Mouse (Mus musculus) midbrain, postnatal 0 days (tissue): ENCODE data around the gene Pagr1b. TPM values are rescaled to one million over a fixed set of nuclear protein-coding genes. Genes with fewer than 3 reads are reported as not detected.
A peak's percentile ranks its signal among the peaks of the same experiment; 100 is the strongest.

Experiments used
- ATAC-seq: fragments of 200-750 bp; cut with Nextera tagmentation; 2 replicates; pipeline ENCODE4 v1.8.0; 2017; ENCODE audit warnings: moderate number of reproducible peaks, mild to moderate bottlenecking, moderate TSS enrichment, moderate library complexity; ENCODE audit not compliant: low FRiP score
- DNase-seq: peaks from one replicate; pipeline ENCODE4 v3.0.0-alpha.2; 2015; ENCODE audit warnings: low spot score
- H3K27ac ChIP-seq: fragments of 300-500 bp; sonication (generic); 2 replicates; pipeline ENCODE4 v1.5.1; 2014; ENCODE audit warnings: low read depth, mild to moderate bottlenecking, low read length, mixed read lengths
- H3K27me3 ChIP-seq: fragments of 300-500 bp; sonication (generic); 2 replicates; pipeline ENCODE4 v1.6.1; 2014; ENCODE audit warnings: low read length, control low read depth, mixed read lengths; ENCODE audit not compliant: insufficient read depth
- H3K36me3 ChIP-seq: fragments of 300-500 bp; sonication (generic); 2 replicates; pipeline ENCODE4 v1.6.1; 2014; ENCODE audit warnings: low read length, control low read depth, mixed read lengths; ENCODE audit not compliant: insufficient read depth
- H3K4me1 ChIP-seq: fragments of 300-500 bp; sonication (generic); 2 replicates; pipeline ENCODE4 v1.6.1; 2014; ENCODE audit warnings: mild to moderate bottlenecking, control low read depth, antibody characterized with exemption, low read length, mixed read lengths; ENCODE audit not compliant: insufficient read depth
- H3K4me2 ChIP-seq: fragments of 300-500 bp; sonication (generic); 2 replicates; pipeline ENCODE4 v1.6.1; 2014; ENCODE audit warnings: low read depth, mild to moderate bottlenecking, low read length, mixed read lengths; ENCODE audit not compliant: poor library complexity, severe bottlenecking
- H3K4me3 ChIP-seq: fragments of 300-500 bp; sonication (generic); 2 replicates; pipeline ENCODE4 v1.5.1; 2014; ENCODE audit warnings: low read depth, mild to moderate bottlenecking, low read length, moderate library complexity
- H3K9ac ChIP-seq: fragments of 300-500 bp; sonication (generic); replicated peaks from 2 replicates; pipeline ENCODE4 v1.6.1; 2014; ENCODE audit warnings: mild to moderate bottlenecking, low read length, moderate library complexity, mixed read lengths; ENCODE audit not compliant: poor library complexity, severe bottlenecking
- H3K9me3 ChIP-seq: fragments of 300-500 bp; sonication (generic); 2 replicates; pipeline ENCODE4 v1.6.1; 2016; ENCODE audit warnings: low read length, control low read depth
- CTCF ChIP-seq: IDR thresholded peaks from 2 replicates; pipeline ENCODE4 v1.5.1; 2016; ENCODE audit warnings: antibody characterized with exemption, mild to moderate bottlenecking
- WGBS: fragments of 180-500 bp; shearing (Covaris S2); extraction: QIAGEN DNeasy Blood & Tissue Kit; methylation state at CpG from one replicate; pipeline ENCODE4 v1.1.7; 2014; 5-methylcytosine and 5-hydroxymethylcytosine counted together
- polyA plus RNA-seq: library from polyadenylated mRNA; unstranded; fragments of >200 nt; fragmentation: Nextera tagmentation; extraction: Ambion mirVana; gene quantifications from 2 replicates; pipeline ENCODE4 v1.2.1, GENCODE M21; 2015
- total RNA-seq: library from RNA; depleted of rRNA; stranded (reverse); fragments of >200 nt; gene quantifications from 2 replicates; pipeline ENCODE4 v1.2.3, GENCODE M21; 2014

The Pagr1b gene
- total and polyA plus RNA-seq, 2 experiments from 2014 or later: 2.4 TPM; not detected in 1

DNA sequence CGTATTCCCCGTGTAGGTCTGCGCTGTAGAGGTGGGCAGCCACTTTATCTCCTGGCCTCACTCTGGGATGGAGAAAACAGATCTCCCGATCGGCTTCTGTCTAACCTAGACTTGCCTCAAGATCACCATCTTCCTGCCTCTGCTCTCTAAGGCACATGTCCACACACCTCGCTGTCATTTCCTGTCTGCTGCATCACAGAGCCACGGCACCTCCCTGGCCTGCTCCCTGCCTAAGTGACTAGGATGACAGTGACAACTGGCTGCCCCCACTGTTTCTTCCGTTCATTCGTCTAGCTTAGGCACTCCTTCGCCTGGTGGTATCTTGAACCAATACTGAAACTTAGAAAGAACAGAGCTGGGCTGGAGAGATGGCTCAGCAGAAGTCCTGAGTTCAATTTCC, 16.7 kb downstream of the Pagr1b start:
- Histone ChIP-seq H3K36me3 (no peaks in the 10 kb centered on the region), H3K27ac (no peak overlapping the region), H3K27me3 (no peaks in the 10 kb centered on the region), H3K4me2 (no peak overlapping the region), H3K4me1 (no peaks in the 10 kb centered on the region), H3K9me3 (no peaks in the 10 kb centered on the region), H3K9ac (no peak overlapping the region), H3K4me3 (no peak overlapping the region)
- no peak for DNase-seq
- no peak for ATAC-seq
- TF ChIP-seq CTCF: no peak
- 86% methylated on average over 10 of the region's 10 CpGs for WGBS

DNA sequence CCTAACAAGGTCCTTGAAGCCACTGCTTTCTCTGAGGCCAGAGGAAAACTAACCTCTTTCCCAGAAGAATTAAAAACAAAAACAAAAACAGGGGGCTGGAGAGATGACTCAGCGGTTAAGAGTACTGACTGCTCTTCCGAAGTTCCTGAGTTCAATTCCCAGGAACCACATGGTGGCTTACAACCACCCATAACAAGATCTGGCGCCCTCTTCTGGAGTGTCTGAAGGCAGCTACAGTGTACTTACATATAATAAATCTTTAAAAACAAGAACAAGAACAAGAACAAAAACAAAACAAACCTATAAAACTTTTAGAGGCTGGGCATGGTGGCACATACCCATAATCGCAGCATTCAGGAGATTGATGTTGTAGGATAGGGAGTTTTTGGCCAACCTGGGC, 19.8 kb downstream of the Pagr1b start:
- no peak for ATAC-seq
- Histone ChIP-seq H3K36me3 (no peaks in the 10 kb centered on the region), H3K4me1 (no peaks in the 10 kb centered on the region), H3K27ac (no peak overlapping the region), H3K4me2 (no peak overlapping the region), H3K9ac (no peak overlapping the region), H3K27me3 (no peaks in the 10 kb centered on the region), H3K4me3 (no peak overlapping the region), H3K9me3 (no peaks in the 10 kb centered on the region)
- no peak for DNase-seq
- 77% methylated on average over 4 of the region's 4 CpGs for WGBS
- TF ChIP-seq CTCF: no peak

DNA sequence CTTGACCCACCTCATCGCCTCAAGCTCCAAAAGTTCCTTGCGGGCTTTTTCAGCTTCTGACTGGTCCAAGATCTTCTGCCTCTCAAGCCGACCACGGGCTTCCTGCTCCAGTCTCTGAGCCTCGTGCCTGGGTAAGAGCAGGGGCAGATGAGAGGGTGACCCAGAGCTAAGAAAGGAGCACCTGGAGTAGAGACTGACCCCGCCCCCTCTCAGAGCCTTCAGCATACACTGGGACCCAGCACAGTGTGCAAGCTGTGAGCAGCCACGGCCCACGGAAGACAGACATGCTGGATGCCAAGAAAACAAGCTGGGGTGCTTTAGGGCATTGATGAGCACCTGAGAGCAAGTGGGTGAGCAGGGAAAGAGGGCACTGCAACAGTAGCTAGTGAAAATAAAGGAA, 27.5 kb downstream of the Pagr1b start:
- no peaks in the 10 kb centered on the region for H3K27me3 ChIP-seq
- no peak overlapping the region for H3K4me2 ChIP-seq
- no peak overlapping the region for H3K9ac ChIP-seq
- DNase-seq (no peak), ATAC-seq (no peak)
- no peaks in the 10 kb centered on the region for H3K36me3 ChIP-seq
- no peaks in the 10 kb centered on the region for H3K9me3 ChIP-seq
- no peaks in the 10 kb centered on the region for H3K4me1 ChIP-seq
- no peak for TF ChIP-seq CTCF
- H3K4me3 ChIP-seq: no peak overlapping the region
- no peak overlapping the region for H3K27ac ChIP-seq
- 76% methylated on average over 8 of the region's 8 CpGs for WGBS

DNA sequence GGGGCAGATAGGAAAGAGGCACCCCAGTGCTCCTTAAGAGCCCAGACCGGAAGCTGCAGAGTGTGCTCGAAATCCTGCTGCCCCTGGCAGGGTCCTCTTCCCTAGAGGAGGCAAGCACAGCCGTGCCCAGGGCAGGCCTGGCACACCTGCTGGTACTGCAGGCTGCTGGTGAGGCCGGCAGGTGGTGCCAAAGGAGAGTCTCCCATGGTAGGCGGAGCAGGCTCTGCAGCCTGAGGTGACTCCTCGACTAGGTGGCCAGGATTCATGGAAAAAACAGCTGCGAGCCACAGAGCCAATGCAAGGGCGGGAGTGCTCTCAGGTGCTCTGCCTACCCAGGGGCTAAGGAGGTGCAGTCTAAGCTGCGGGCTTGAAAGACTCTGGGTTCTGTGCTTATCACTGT, 30.0 kb downstream of the Pagr1b start:
- Histone ChIP-seq H3K27me3 (no peaks in the 10 kb centered on the region), H3K4me3 (no peak overlapping the region), H3K9ac (no peak overlapping the region), H3K36me3 (0 out of 2 replicates have a peak, but pooled peaks cover 5% of the 10 kb centered on the region), H3K4me2 (no peak overlapping the region), H3K9me3 (no peaks in the 10 kb centered on the region), H3K27ac (no peak overlapping the region), H3K4me1 (no peaks in the 10 kb centered on the region)
- peak; percentile 68 for TF ChIP-seq CTCF
- DNase-seq (peak; percentile 40), ATAC-seq (no peak)
- 45% methylated on average over 9 of the region's 9 CpGs for WGBS

DNA sequence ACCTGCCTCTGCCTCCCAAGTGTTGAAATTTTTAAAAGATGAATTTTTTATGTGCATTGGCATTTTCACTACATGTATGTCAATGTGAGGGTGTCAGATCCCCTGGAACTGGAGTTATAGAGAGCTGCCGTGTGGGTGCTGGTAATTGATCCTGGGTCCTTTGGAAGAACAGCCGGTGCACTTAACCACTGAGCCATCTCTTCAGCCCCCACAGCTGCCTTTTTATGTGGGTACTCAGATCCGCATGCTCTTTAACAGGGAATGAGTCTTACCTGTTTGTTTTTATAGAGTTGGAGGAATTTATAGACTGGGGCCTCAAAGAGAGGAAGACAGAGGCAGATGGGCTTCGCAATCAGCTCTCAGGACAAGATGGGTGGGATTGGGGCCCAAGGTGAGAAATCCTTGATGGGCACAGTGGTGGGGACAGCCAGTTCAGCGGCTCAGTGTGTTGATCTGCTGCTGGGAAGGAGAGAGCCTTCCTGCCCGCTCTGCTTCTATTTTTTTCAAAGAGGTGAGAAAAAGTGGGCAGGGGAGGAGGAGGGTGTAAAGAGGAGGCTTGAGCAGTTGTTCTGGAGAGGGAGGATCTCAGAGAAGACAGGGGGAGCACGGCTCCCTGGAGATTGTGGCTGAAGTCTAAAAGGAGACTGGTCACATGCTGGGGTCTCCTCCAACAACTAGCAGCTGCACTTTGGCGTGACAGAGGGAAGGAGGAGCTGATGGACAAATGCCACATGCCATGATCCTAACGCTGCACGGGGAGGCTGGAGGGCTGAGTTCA, 31.4 kb downstream of the Pagr1b start:
- Histone ChIP-seq H3K36me3 (peaks cover 13% of the 10 kb centered on the region), H3K4me3 (no peak overlapping the region), H3K4me1 (no peaks in the 10 kb centered on the region), H3K27ac (no peak overlapping the region), H3K4me2 (no peak overlapping the region), H3K27me3 (no peaks in the 10 kb centered on the region), H3K9me3 (no peaks in the 10 kb centered on the region), H3K9ac (no peak overlapping the region)
- WGBS: 60% methylated on average over 10 of the region's 10 CpGs
- no peak for DNase-seq
- no peak for TF ChIP-seq CTCF
- ATAC-seq: no peak

DNA sequence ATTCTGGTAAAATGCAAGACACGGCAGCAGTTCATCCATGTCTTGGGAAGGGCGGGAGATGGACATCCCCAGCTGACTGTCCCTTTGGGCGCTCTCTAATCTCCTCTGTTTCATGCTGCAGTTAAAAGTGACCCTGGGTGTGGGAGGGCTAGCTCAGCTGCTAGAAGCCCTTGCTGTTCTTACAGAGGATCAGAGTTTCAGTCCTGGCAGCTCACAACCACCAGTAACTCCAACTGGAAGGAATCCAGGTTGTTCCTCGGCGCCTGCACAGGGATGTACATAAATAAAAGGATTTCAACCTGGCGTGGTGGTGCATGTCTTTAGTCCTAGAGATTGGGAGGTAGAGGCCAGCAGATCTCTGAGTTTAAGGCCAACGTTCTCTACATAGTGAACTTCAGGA, 33.2 kb downstream of the Pagr1b start:
- 80% methylated on average over 7 of the region's 7 CpGs for WGBS
- Histone ChIP-seq H3K9ac (no peak overlapping the region), H3K4me2 (no peak overlapping the region), H3K4me3 (no peak overlapping the region), H3K36me3 (peaks cover 28% of the 10 kb centered on the region), H3K27ac (no peak overlapping the region), H3K27me3 (no peaks in the 10 kb centered on the region), H3K9me3 (no peaks in the 10 kb centered on the region), H3K4me1 (no peaks in the 10 kb centered on the region)
- no peak for ATAC-seq
- DNase-seq: no peak
- no peak for TF ChIP-seq CTCF
